13 mouse cellular contexts compared by ENCODE assay signal in the genomic region with DNA sequence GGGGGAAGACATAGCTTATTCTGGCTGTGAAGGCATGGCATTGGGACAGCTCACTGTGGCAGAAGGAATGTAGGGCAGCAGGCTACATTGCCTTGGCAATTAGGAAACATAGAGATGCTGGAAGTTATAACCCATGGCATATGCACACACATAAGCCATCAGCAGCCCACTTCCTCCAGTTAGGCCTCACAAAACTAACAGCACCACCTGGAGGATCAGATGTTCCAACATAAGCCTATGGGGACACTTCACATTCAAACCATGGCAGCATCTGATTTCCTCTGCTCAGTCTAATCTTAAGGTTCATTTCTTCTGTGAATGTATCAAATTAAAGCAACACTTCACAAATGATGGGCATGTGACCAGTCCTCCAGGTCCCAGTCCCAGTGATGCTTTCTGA. TPM values are rescaled to one million over a fixed set of nuclear protein-coding genes. Genes with fewer than 3 reads are reported as not detected.
DNase-seq lines count a peak whose midpoint lies in the region; ATAC-seq and TF ChIP-seq lines count a peak whose summit lies in the region.
"Had no signal": no experiment of that assay in that cellular context is flagged by ENCODE, and none has a peak within 500 bp of the region (broad histone marks: within the 10 kb centered on the region; RNA-seq: fewer than 3 reads in every experiment).

No protein-coding gene starts in this region.

- H3K9me3 ChIP-seq in midbrain, embryonic 16.5 days (replicated peaks; ENCODE audit: control insufficient read depth, low read length, poor library complexity, severe bottlenecking) = no peaks in the 10 kb centered on the region
- H3K9me3 ChIP-seq: limb, embryonic 13.5 days; midbrain, embryonic 13.5 days had no signal

- DNase-seq in embryo, embryonic 11 days = peak; percentile 6
- no peak for DNase-seq in embryo, embryonic 9.5 days (ENCODE audit: extremely low spot score)
- DNase-seq in layer of hippocampus, adult 2 months (ENCODE audit: low spot score in 2 of 2) = peak in 1 of 2 experiments; percentile 10
- no peak for DNase-seq in layer of hippocampus, adult 11-12 months (ENCODE audit: low spot score)
- DNase-seq in A20 (ENCODE audit: low read depth, low spot score) = peak; percentile 22
- peak; percentile 11 for DNase-seq in lung, postnatal 10 days
- no peak for DNase-seq in urinary bladder, adult 18-20 months (ENCODE audit: low spot score in 2 of 2)
- DNase-seq: cerebellum, adult 11 months; gastrocnemius, postnatal 36 days; heart, postnatal 36 days had no signal

- ATAC-seq in midbrain, embryonic 16.5 days = no peak
- ATAC-seq: midbrain, embryonic 13.5 days had no signal

- H3K4me2 ChIP-seq in midbrain, embryonic 16.5 days (ENCODE audit: low read length) = no peak overlapping the region
- H3K4me2 ChIP-seq: limb, embryonic 13.5 days; midbrain, embryonic 13.5 days had no signal

- no peaks in the 10 kb centered on the region for H3K4me1 ChIP-seq in midbrain, embryonic 16.5 days (ENCODE audit: control insufficient read depth, insufficient read depth, low read length)
- H3K4me1 ChIP-seq: limb, embryonic 13.5 days; midbrain, embryonic 13.5 days had no signal

- H3K9ac ChIP-seq in midbrain, embryonic 16.5 days (ENCODE audit: low read depth, low read length) = no peak overlapping the region
- H3K9ac ChIP-seq: limb, embryonic 13.5 days; midbrain, embryonic 13.5 days had no signal

- no peak overlapping the region for H3K27ac ChIP-seq in layer of hippocampus, adult 2 months
- no peak overlapping the region for H3K27ac ChIP-seq in midbrain, embryonic 16.5 days (ENCODE audit: low read length)
- H3K27ac ChIP-seq: limb, embryonic 13.5 days; midbrain, embryonic 13.5 days had no signal

- TF ChIP-seq CTCF in layer of hippocampus, adult 2 months (conservative IDR thresholded peaks at IDR 0.05) = peak; percentile 60

- no peaks in the 10 kb centered on the region for H3K27me3 ChIP-seq in midbrain, embryonic 16.5 days (ENCODE audit: control insufficient read depth, insufficient read depth, low read depth, low read length)
- H3K27me3 ChIP-seq: limb, embryonic 13.5 days; midbrain, embryonic 13.5 days had no signal

- no peaks in the 10 kb centered on the region for H3K36me3 ChIP-seq in midbrain, embryonic 16.5 days (ENCODE audit: control insufficient read depth, insufficient read depth, low read length)
- H3K36me3 ChIP-seq: midbrain, embryonic 13.5 days had no signal

- no peak overlapping the region for H3K4me3 ChIP-seq in layer of hippocampus, adult 2 months
- no peak overlapping the region for H3K4me3 ChIP-seq in midbrain, embryonic 16.5 days (ENCODE audit: low read depth, low read length)
- H3K4me3 ChIP-seq: limb, embryonic 13.5 days; midbrain, embryonic 13.5 days had no signal

RNA-seq across cellular contexts. Expression of a gene that starts 47.0 kb away (rescaled TPM):
- total RNA-seq in layer of hippocampus, adult 2 months (2021) = 100 to 1,000 TPM; 254 to 256 TPM
- polyA plus RNA-seq in midbrain, embryonic 16.5 days (2015; fragmentation: Nextera tagmentation; extraction: Ambion mirVana) = 134 and 147 TPM in 2 replicates

RNA-seq across cellular contexts. Expression of a gene that starts 47.2 kb away (rescaled TPM):
- 10 to 100 TPM; 47.7 to 50.2 TPM for total RNA-seq in layer of hippocampus, adult 2 months (2021)
- polyA plus RNA-seq in midbrain, embryonic 16.5 days (2015; fragmentation: Nextera tagmentation; extraction: Ambion mirVana) = 136 and 142 TPM in 2 replicates

Comparison
In these comparisons a context has a peak if more than half of its experiments do, and no peak if none do; other contexts are left out.
1. DNase-seq: peak in embryo, embryonic 11 days (single experiment), A20 (single experiment) and lung, postnatal 10 days (single experiment); none in embryo, embryonic 9.5 days (single experiment), layer of hippocampus, adult 11-12 months (single experiment) and urinary bladder, adult 18-20 months (0 of 2).